Mouse (Mus musculus) liver, adult 2 months (tissue): Measurements from ENCODE around the gene Dnajc24. TPM values are rescaled to one million over a fixed set of nuclear protein-coding genes. Genes with fewer than 3 reads are reported as not detected.

Source experiments
- DNase-seq: peaks from one replicate; pipeline ENCODE4 v3.0.0-alpha.2; 2011; ENCODE audit warnings: low read depth, low spot score; ENCODE audit errors: extremely low read depth
- H3K27ac ChIP-seq: fragments of 200-500 bp; replicated peaks from 2 replicates; pipeline ENCODE4 v1.5.1; 2012; ENCODE audit warnings: low read depth, mild to moderate bottlenecking, control low read depth, inconsistent platforms, low read length; ENCODE audit not compliant: insufficient read depth
- H3K27me3 ChIP-seq: fragments of 200-500 bp; 2 replicates; pipeline ENCODE4 v1.6.1; 2012; ENCODE audit warnings: mild to moderate bottlenecking, moderate library complexity, low read length, inconsistent platforms; ENCODE audit not compliant: control insufficient read depth, insufficient read depth
- H3K36me3 ChIP-seq: fragments of 200-500 bp; 2 replicates; pipeline ENCODE4 v1.6.1; 2012; ENCODE audit warnings: low read length, inconsistent platforms; ENCODE audit not compliant: control insufficient read depth, insufficient read depth
- H3K4me1 ChIP-seq: fragments of 200-500 bp; 2 replicates; pipeline ENCODE4 v1.6.1; 2011; ENCODE audit warnings: low read length; ENCODE audit not compliant: control insufficient read depth, insufficient read depth
- H3K4me3 ChIP-seq: fragments of 200-500 bp; 2 replicates; pipeline ENCODE4 v1.5.1; 2011; ENCODE audit warnings: low read depth, mild to moderate bottlenecking, control low read depth, low read length, moderate library complexity; ENCODE audit not compliant: insufficient read depth
- H3K79me2 ChIP-seq: fragments of 200-500 bp; 2 replicates; pipeline ENCODE4 v1.6.1; 2012; ENCODE audit warnings: inconsistent platforms, mild to moderate bottlenecking, low read length, moderate library complexity; ENCODE audit not compliant: control insufficient read depth, insufficient read depth
- H3K9ac ChIP-seq: fragments of 200-500 bp; 2 replicates; pipeline ENCODE4 v1.6.1; 2012; ENCODE audit warnings: low read depth, mild to moderate bottlenecking, control low read depth, inconsistent platforms, low read length
- CTCF ChIP-seq: fragments of 200-500 bp; IDR thresholded peaks from 2 replicates; pipeline ENCODE4 v1.5.1; 2011; ENCODE audit warnings: low read depth, low read length, control low read depth
- POLR2A ChIP-seq: fragments of 200-500 bp; IDR thresholded peaks from 2 replicates; pipeline ENCODE4 v1.6.1; 2011; ENCODE audit warnings: low read length, control low read depth; ENCODE audit not compliant: insufficient read depth; ENCODE audit errors: extremely low read depth
- WGBS: fragments of 180-500 bp; shearing (Covaris S2); methylation state at CpG from one replicate; pipeline ENCODE4 v1.1.7; 2018; 5-methylcytosine and 5-hydroxymethylcytosine counted together
- polyA plus RNA-seq: library from polyadenylated mRNA; depleted of rRNA; stranded (reverse); fragments of >200 nt; gene quantifications from 2 replicates; pipeline ENCODE4 v1.2.3, GENCODE M21; 2012
- total RNA-seq: library from RNA; depleted of rRNA; stranded (reverse); fragments of >200 nt; gene quantifications from 2 replicates; pipeline ENCODE4 v1.2.3, GENCODE M21; 2014

Dnajc24 gene
- total and polyA plus RNA-seq, 2 experiments: 8.2 to 18.4 TPM

DNA sequence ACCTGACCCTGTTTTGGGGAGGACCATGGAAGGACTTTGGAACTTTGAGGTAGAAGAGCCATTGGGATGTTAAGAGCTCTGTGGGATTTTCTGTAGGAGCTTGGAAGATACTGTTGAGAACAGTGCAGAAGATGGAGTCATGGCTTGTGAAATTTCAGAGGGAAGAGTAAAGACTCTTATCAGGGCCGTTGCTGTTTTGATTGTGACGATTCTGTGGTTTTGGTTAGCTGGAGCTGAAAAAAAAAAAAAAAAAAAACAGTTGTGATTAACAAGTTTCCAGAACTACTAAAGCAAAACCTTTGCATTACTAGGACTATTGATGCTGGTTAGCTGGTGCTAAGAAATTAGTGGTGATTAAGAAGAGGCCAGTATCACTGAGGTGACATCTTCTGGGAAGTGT, 5.1 kb upstream of the Dnajc24 start:
- TF ChIP-seq POLR2A (no peak), CTCF (no peak)
- H3K4me1 ChIP-seq: no peaks in the 10 kb centered on the region
- H3K36me3 ChIP-seq: no peaks in the 10 kb centered on the region
- no peaks in the 10 kb centered on the region for H3K27me3 ChIP-seq
- no peaks in the 10 kb centered on the region for H3K79me2 ChIP-seq
- WGBS: 61% methylated on average over 2 of the region's 2 CpGs
- no peak overlapping the region for H3K4me3 ChIP-seq
- no peak overlapping the region for H3K27ac ChIP-seq
- no peak for DNase-seq
- no peak overlapping the region for H3K9ac ChIP-seq

DNA sequence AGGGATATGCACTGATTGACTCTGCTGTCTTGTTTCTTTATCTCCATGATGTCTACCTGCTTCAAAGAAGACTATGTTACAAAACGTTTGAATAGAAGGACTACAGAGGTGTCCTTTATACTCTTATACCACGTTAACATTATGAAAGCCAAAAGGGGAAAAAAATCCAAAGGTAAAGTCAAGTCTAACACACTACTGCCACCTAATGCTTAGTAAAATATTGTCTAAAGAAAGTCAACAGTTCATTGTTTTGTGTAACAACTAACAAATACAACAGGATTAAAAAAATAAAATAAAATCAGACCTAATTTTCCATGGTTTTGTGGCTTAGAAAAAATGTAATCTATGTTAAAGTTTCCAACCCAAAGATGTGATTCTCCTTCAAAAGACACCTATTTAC, 15.3 kb downstream of the Dnajc24 start:
- 0 out of 2 replicates have a peak, but pooled peaks have one; percentile 1 for TF ChIP-seq CTCF
- no peak for TF ChIP-seq POLR2A
- 13% methylated on average over 2 of the region's 2 CpGs for WGBS

GRCm38 (mm10) chr2:105987131-105987530, 16.2 kb downstream of the Dnajc24 start:
- WGBS: 92% methylated on average over 1 of the region's 1 CpGs
- H3K79me2 ChIP-seq: peaks cover 3% of the 10 kb centered on the region; the same call in 1 of the 2 replicates

More for the DNA sequence above, 15.3 kb downstream of the Dnajc24 start:
- Histone ChIP-seq H3K36me3 (no peaks in the 10 kb centered on the region), H3K27me3 (no peaks in the 10 kb centered on the region), H3K4me3 (no peak overlapping the region), H3K9ac (no peak overlapping the region), H3K27ac (no peak overlapping the region), H3K4me1 (0 out of 2 replicates have a peak, but pooled peaks cover 2% of the 10 kb centered on the region), H3K79me2 (peaks cover 3% of the 10 kb centered on the region; the same call in 1 of the 2 replicates)
- DNase-seq: peak; percentile 42

DNA sequence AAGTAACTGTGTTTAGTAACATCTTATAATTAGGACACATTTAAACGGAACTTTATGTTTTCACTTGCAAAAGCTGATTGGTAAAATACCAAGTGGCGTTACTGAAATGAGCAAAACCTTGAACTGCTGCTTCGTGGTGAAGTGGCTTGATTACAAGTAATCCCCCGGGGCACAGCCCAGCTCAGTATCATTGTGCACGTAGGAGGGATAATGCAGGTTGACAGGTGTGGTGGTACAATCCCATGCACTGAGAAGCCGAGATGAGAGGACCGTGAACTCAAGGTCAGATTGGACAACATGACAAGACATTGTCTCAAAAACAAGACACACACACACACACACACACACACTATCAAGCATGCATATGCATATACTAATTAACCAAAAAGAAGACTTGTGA, 18.1 kb downstream of the Dnajc24 start:
- Histone ChIP-seq H3K9ac (no peak overlapping the region), H3K4me3 (no peak overlapping the region), H3K36me3 (no peaks in the 10 kb centered on the region), H3K79me2 (peaks cover 3% of the 10 kb centered on the region; the same call in 1 of the 2 replicates), H3K27ac (no peak overlapping the region), H3K27me3 (no peaks in the 10 kb centered on the region), H3K4me1 (0 out of 2 replicates have a peak, but pooled peaks cover 2% of the 10 kb centered on the region)
- DNase-seq: no peak
- 92% methylated on average over 7 of the region's 7 CpGs for WGBS
- TF ChIP-seq CTCF: no peak
- no peak for TF ChIP-seq POLR2A

More at GRCm38 (mm10) chr2:105987131-105987530, 16.2 kb downstream of the Dnajc24 start:
- Histone ChIP-seq H3K27ac (no peak overlapping the region), H3K4me3 (no peak overlapping the region), H3K4me1 (0 out of 2 replicates have a peak, but pooled peaks cover 2% of the 10 kb centered on the region), H3K27me3 (no peaks in the 10 kb centered on the region), H3K36me3 (no peaks in the 10 kb centered on the region), H3K9ac (no peak overlapping the region)
- peak; percentile 14 for DNase-seq
- TF ChIP-seq CTCF (no peak), POLR2A (no peak)

GRCm38 (mm10) chr2:105978065-105978464, 25.3 kb downstream of the Dnajc24 start:
- no peak for TF ChIP-seq CTCF
- TF ChIP-seq POLR2A: no peak
- no peaks in the 10 kb centered on the region; the same call in 1 of the 2 replicates for H3K36me3 ChIP-seq
- no peak overlapping the region for H3K4me3 ChIP-seq
- no peak for DNase-seq
- H3K27ac ChIP-seq: no peak overlapping the region
- no peak overlapping the region for H3K9ac ChIP-seq
- no peaks in the 10 kb centered on the region for H3K79me2 ChIP-seq
- WGBS: 99% methylated on average over 2 of the region's 2 CpGs
- H3K27me3 ChIP-seq: no peaks in the 10 kb centered on the region
- H3K4me1 ChIP-seq: no peaks in the 10 kb centered on the region

DNA sequence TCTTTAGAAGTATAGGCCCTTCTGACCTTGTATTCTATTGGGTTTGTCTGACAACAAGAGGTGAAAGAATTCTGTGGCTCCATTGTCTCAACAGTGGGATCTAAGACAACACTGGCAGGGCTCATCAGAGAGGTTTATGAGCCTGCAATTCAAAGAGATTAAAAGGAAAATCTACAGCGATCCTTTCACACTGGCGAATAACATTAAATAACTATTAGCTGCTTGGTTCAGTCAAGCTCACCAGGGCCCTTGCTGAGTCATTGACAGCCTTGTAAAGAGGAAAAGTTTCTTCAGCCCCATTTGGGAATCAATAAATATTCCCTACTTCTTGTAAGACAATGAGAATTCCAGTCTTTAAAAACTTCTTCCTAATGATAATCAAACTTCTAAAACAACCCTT, 29.4 kb downstream of the Dnajc24 start:
- TF ChIP-seq CTCF: no peak
- no peak for TF ChIP-seq POLR2A
- no peak for DNase-seq
- 77% methylated on average over 2 of the region's 2 CpGs for WGBS

More for the DNA sequence above, 29.4 kb downstream of the Dnajc24 start:
- peaks cover 6% of the 10 kb centered on the region; the same call in 1 of the 2 replicates for H3K36me3 ChIP-seq
- H3K27ac ChIP-seq: no peak overlapping the region
- H3K9ac ChIP-seq: no peak overlapping the region
- no peaks in the 10 kb centered on the region for H3K27me3 ChIP-seq
- H3K4me1 ChIP-seq: no peaks in the 10 kb centered on the region
- no peak overlapping the region for H3K4me3 ChIP-seq
- H3K79me2 ChIP-seq: no peaks in the 10 kb centered on the region; the same call in 1 of the 2 replicates
